Mouse (Mus musculus) CH12.LX (cell line): ENCODE results near the gene Fam160a1. TPM values are rescaled to one million over a fixed set of nuclear protein-coding genes. Genes with fewer than 3 reads are reported as not detected.

Source experiments
- DNase-seq: peaks from one replicate; pipeline ENCODE4 v3.0.0-alpha.2; 2013; ENCODE audit errors: extremely low read depth
- H3K27ac ChIP-seq: 2 replicates; pipeline ENCODE4 v1.5.1; 2012; ENCODE audit warnings: low read depth, mild to moderate bottlenecking, control low read depth, moderate library complexity; ENCODE audit not compliant: insufficient read depth
- H3K27me3 ChIP-seq: replicated peaks from 2 replicates; pipeline ENCODE3; 2012; ENCODE audit warnings: inconsistent platforms
- H3K36me3 ChIP-seq, 2 experiments: replicated peaks in 1 of 2; 2 replicates each; pipeline versions ENCODE3 to v1.6.1; 2012; ENCODE audit warnings: inconsistent platforms in 1 of 2, low read length in 1 of 2, mild to moderate bottlenecking in 1 of 2, mixed read lengths in 1 of 2, moderate library complexity in 1 of 2; ENCODE audit not compliant: control insufficient read depth in 1 of 2, insufficient read depth in 1 of 2
- H3K4me1 ChIP-seq, 2 experiments: 2 replicates each; pipeline ENCODE4 v1.6.1; 2012; ENCODE audit warnings: inconsistent platforms in 1 of 2, moderate library complexity in 1 of 2; ENCODE audit not compliant: insufficient read depth in 2 of 2, control insufficient read depth in 1 of 2
- H3K4me2 ChIP-seq: 2 replicates; pipeline ENCODE4 v1.6.1; 2012; ENCODE audit warnings: low read depth, mild to moderate bottlenecking, control low read depth; ENCODE audit not compliant: poor library complexity, insufficient read depth, severe bottlenecking
- H3K4me3 ChIP-seq, 3 experiments: fragments of 150-350 bp in 1 of 3; sonication (generic) in 1 of 3; replicated peaks in 1 of 3; 2 replicates each; pipeline versions ENCODE3 to v1.5.1; 2011 to 2012; ENCODE audit warnings: low read depth in 2 of 3, low read length in 2 of 3, mild to moderate bottlenecking in 2 of 3, moderate library complexity in 2 of 3, control low read depth in 1 of 3, improper control_type of control experiment in 1 of 3, inconsistent platforms in 1 of 3, mixed read lengths in 1 of 3; ENCODE audit not compliant: poor library complexity in 1 of 3
- H3K79me2 ChIP-seq: replicated peaks from 2 replicates; pipeline ENCODE4 v1.6.1; 2012; ENCODE audit warnings: mild to moderate bottlenecking, moderate library complexity; ENCODE audit not compliant: control insufficient read depth, poor library complexity, insufficient read depth, severe bottlenecking; ENCODE audit errors: extremely low read depth
- H3K9ac ChIP-seq: 2 replicates; pipeline ENCODE4 v1.6.1; 2012; ENCODE audit warnings: low read depth, mild to moderate bottlenecking, control low read depth, moderate library complexity; ENCODE audit not compliant: insufficient read depth
- H3K9me3 ChIP-seq: replicated peaks from 2 replicates; pipeline ENCODE3; 2012; ENCODE audit warnings: low read length, inconsistent platforms, mixed read lengths
- BHLHE40 ChIP-seq: IDR thresholded peaks from 2 replicates; pipeline ENCODE4 v1.6.1; 2011; ENCODE audit warnings: mild to moderate bottlenecking, low read depth, low read length, improper control_type of control experiment
- CHD2 ChIP-seq: IDR thresholded peaks from 2 replicates; pipeline ENCODE4 v1.6.1; 2011; ENCODE audit warnings: low read length, improper control_type of control experiment
- ELF1 ChIP-seq: IDR thresholded peaks from 2 replicates; pipeline ENCODE4 v1.6.1; 2014; ENCODE audit warnings: low read depth, mild to moderate bottlenecking, inconsistent platforms, low read length, improper control_type of control experiment
- EP300 ChIP-seq: IDR thresholded peaks from 2 replicates; pipeline ENCODE4 v1.6.1; 2011; ENCODE audit warnings: low read length, improper control_type of control experiment
- ETS1 ChIP-seq: conservative IDR thresholded peaks from 2 replicates; pipeline ENCODE4 v1.6.1; 2012; ENCODE audit warnings: low read depth, mild to moderate bottlenecking, inconsistent platforms, low read length, improper control_type of control experiment, moderate library complexity
- MAFK ChIP-seq: IDR thresholded peaks from 2 replicates; pipeline ENCODE4 v1.6.1; 2011; ENCODE audit warnings: low read length, improper control_type of control experiment; ENCODE audit not compliant: insufficient replicate concordance
- MAZ ChIP-seq: IDR thresholded peaks from 2 replicates; pipeline ENCODE4 v1.6.1; 2012; ENCODE audit warnings: low read depth, mild to moderate bottlenecking, inconsistent platforms, low read length, improper control_type of control experiment, moderate library complexity
- MYC ChIP-seq: IDR thresholded peaks from 2 replicates; pipeline ENCODE4 v1.6.1; 2011; ENCODE audit warnings: low read depth, mild to moderate bottlenecking, improper control_type of control experiment, low read length
- NELFE ChIP-seq: IDR thresholded peaks from 2 replicates; pipeline ENCODE4 v1.6.1; 2011; ENCODE audit warnings: low read depth, low read length, improper control_type of control experiment
- NRF1 ChIP-seq: IDR thresholded peaks from 2 replicates; pipeline ENCODE4 v1.6.1; 2014; ENCODE audit warnings: low read depth, mild to moderate bottlenecking, inconsistent platforms, low read length, improper control_type of control experiment, moderate library complexity
- PAX5 ChIP-seq: IDR thresholded peaks from 2 replicates; pipeline ENCODE4 v1.6.1; 2012; ENCODE audit warnings: low read length, inconsistent platforms, mixed read lengths
- POLR2AphosphoS2 ChIP-seq: IDR thresholded peaks from 2 replicates; pipeline ENCODE4 v1.6.1; 2011; ENCODE audit warnings: low read depth, low read length, improper control_type of control experiment
- RAD21 ChIP-seq: IDR thresholded peaks from 2 replicates; pipeline ENCODE4 v1.6.1; 2011; ENCODE audit warnings: low read depth, mild to moderate bottlenecking, low read length, improper control_type of control experiment, moderate library complexity
- SIN3A ChIP-seq: IDR thresholded peaks from 2 replicates; pipeline ENCODE4 v1.6.1; 2012; ENCODE audit warnings: low read length, improper control_type of control experiment, inconsistent platforms
- SMC3 ChIP-seq: IDR thresholded peaks from 2 replicates; pipeline ENCODE4 v1.6.1; 2011; ENCODE audit warnings: low read depth, low read length, improper control_type of control experiment
- TBP ChIP-seq: conservative IDR thresholded peaks from 2 replicates; pipeline ENCODE4 v1.6.1; 2011; ENCODE audit warnings: low read depth, low read length, improper control_type of control experiment
- TCF12 ChIP-seq: IDR thresholded peaks from 2 replicates; pipeline ENCODE4 v1.6.1; 2014; ENCODE audit warnings: low read depth, mild to moderate bottlenecking, inconsistent platforms, low read length, improper control_type of control experiment
- UBTF ChIP-seq: IDR thresholded peaks from 2 replicates; pipeline ENCODE4 v1.6.1; 2012; ENCODE audit warnings: low read depth, mild to moderate bottlenecking, inconsistent platforms, low read length, improper control_type of control experiment, moderate library complexity
- USF1 ChIP-seq: IDR thresholded peaks from 2 replicates; pipeline ENCODE4 v1.6.1; 2014; ENCODE audit warnings: low read depth, mild to moderate bottlenecking, inconsistent platforms, low read length, improper control_type of control experiment
- ZMIZ1 ChIP-seq: IDR thresholded peaks from 2 replicates; pipeline ENCODE4 v1.6.1; 2012; ENCODE audit warnings: low read depth, mild to moderate bottlenecking, inconsistent platforms, low read length, improper control_type of control experiment
- ZNF384 ChIP-seq: IDR thresholded peaks from 2 replicates; pipeline ENCODE4 v1.6.1; 2012; ENCODE audit warnings: low read depth, low read length, improper control_type of control experiment, inconsistent platforms
- dilution Hi-C: fragments of 300-500 bp; cut with MboI; formaldehyde crosslinking; loops from 2 replicates; pipeline ENCODE4 v1.14.3; 2020; ENCODE audit warnings: low sequenced_read_pairs; ENCODE audit not compliant: extremely low pct_unique_long_range_greater_than_20kb, extremely low pct_ligation_motif_present
- in situ Hi-C: fragments of 300-500 bp; cut with MboI; formaldehyde crosslinking; loops from 3 replicates; pipeline ENCODE4 v1.14.3; 2019; ENCODE audit warnings: low sequenced_read_pairs, low pct_ligation_motif_present, low pct_unique_long_range_greater_than_20kb, mixed read lengths
- polyA plus RNA-seq: library from polyadenylated mRNA; unstranded; fragments of >175 nt; gene quantifications from 2 replicates; pipeline ENCODE4 v1.2.1, GENCODE M21; 2012; ENCODE audit warnings: low read depth; ENCODE audit not compliant: insufficient read length
- total RNA-seq, 2 experiments: library from RNA; depleted of rRNA; stranded (reverse); fragments of 300-350 nt in 1 of 2; fragments of >200 nt in 1 of 2; gene quantifications; 2 replicates each; pipeline ENCODE4 v1.2.3; 2012 to 2014

Fam160a1 gene
- total and polyA plus RNA-seq, 3 experiments = 0.17 to 0.41 (median 0.20) TPM

DNA sequence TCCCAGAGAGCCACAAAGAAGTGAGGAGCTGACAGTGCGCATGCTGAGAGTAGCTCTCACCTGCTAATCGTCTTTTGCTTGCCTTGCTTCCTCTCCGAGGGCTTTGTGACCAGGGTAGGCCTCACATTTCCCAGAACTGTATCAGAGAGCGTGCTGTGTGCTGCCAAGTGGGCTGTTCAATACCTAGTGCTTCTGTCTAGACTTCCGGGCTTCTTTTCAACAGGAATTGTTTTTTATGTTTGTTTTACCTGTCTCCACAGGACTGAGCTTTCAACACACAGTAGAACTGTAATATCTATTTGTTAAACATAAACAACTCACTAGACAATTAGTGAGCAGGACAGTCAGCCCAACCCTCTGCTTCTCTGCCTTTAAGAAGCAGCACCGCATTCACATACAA lies 28.2 kb upstream of the Fam160a1 start:
- no peaks in the 10 kb centered on the region for H3K27me3 ChIP-seq
- dilution Hi-C loops (no loop called here), in situ Hi-C loops (no loop called here)
- no peak overlapping the region for H3K27ac ChIP-seq
- no peak overlapping the region for H3K9ac ChIP-seq
- TF ChIP-seq UBTF = no peak
- TF ChIP-seq BHLHE40 = no peak
- TF ChIP-seq ELF1 = no peak
- TF ChIP-seq MAFK = no peak
- TF ChIP-seq ETS1 = no peak
- no peak for TF ChIP-seq POLR2AphosphoS2
- no peak for TF ChIP-seq NELFE
- no peak for TF ChIP-seq ZNF384
- no peak for TF ChIP-seq EP300
- no peak for TF ChIP-seq TBP
- no peak for TF ChIP-seq RAD21
- no peaks in the 10 kb centered on the region for H3K36me3 ChIP-seq
- H3K9me3 ChIP-seq = no peaks in the 10 kb centered on the region
- no peak overlapping the region for H3K4me2 ChIP-seq
- no peak overlapping the region for H3K4me3 ChIP-seq
- no peaks in the 10 kb centered on the region for H3K79me2 ChIP-seq
- no peaks in the 10 kb centered on the region for H3K4me1 ChIP-seq
- no peak for DNase-seq

DNA sequence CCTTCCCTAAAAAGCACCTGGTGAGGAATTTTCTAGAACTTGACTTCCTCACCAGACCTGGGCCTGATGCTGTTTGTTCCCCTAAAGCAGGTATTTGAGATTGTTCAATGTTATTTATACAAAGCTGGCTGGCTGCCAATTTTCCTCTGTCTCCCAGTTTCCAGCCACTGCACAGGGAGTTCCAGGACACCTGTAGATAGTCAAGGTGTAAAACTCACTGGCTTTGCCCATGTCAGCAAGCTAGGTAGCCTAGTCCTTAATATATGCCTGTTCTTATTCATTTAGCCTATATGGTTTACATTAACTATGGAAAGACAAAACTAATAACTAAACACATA lies 25.8 kb upstream of the Fam160a1 start:
- in situ Hi-C loops = no loop called here

More for the DNA sequence above, 25.8 kb upstream of the Fam160a1 start:
- no peak overlapping the region for H3K4me3 ChIP-seq
- no peak for TF ChIP-seq SIN3A
- no peak for TF ChIP-seq ZNF384
- no peak for TF ChIP-seq CHD2
- no peak for TF ChIP-seq PAX5
- no peak for TF ChIP-seq UBTF
- TF ChIP-seq NRF1 = no peak
- no peak for TF ChIP-seq ELF1
- no peak for TF ChIP-seq POLR2AphosphoS2
- TF ChIP-seq ZMIZ1 = no peak
- TF ChIP-seq USF1 = no peak
- no peak for TF ChIP-seq MYC
- TF ChIP-seq RAD21 = no peak
- no peak for TF ChIP-seq SMC3
- no peak for TF ChIP-seq TCF12
- no peak for TF ChIP-seq MAZ
- no peak overlapping the region for H3K4me2 ChIP-seq
- no peak overlapping the region for H3K27ac ChIP-seq
- no peak overlapping the region for H3K9ac ChIP-seq
- no peaks in the 10 kb centered on the region for H3K27me3 ChIP-seq
- no peak for DNase-seq
- H3K36me3 ChIP-seq = no peaks in the 10 kb centered on the region
- peaks cover 2% of the 10 kb centered on the region for H3K9me3 ChIP-seq
- dilution Hi-C loops = no loop called here
- no peaks in the 10 kb centered on the region for H3K79me2 ChIP-seq
- H3K4me1 ChIP-seq = no peaks in the 10 kb centered on the region
